Mouse (Mus musculus): ENCODE results near the gene Tmprss2.

DNA sequence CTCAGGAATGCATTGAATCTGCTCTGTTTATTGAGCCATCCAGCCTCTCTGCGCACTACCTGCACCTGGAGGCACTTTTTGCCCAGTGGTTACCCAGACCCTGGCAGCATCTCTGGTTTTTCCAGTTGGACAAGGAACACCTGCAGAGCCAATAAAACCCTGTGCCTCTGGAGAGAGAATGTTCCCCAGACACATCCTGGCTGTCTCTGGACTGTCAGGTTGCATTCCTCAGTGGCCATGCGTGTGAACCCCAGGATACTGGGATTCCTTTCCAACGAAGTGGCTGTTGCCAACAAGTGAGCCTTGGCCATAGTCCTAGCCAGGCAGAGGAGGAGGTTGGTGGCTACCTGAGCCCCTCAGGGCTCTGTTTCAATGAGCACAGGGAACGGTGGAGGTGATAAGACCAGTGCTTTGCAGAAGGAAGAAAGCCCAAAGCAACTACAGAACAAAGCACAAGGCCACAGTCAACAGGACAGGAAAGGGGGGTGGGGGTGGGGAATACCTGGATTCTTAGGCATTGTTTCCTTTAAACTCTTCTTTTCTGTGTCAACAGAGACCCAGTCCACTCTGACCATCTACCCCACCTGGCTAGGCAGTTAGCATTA, 22.0 kb upstream of the Tmprss2 start:
- TF ChIP-seq CTCF (IDR thresholded peaks at IDR 0.05; ENCODE audit: low read depth, low read length) (no peak), EP300 (IDR thresholded peaks at IDR 0.05; ENCODE audit: insufficient read depth, low read depth, low read length) (no peak), POLR2A (IDR thresholded peaks at IDR 0.05; ENCODE audit: insufficient read depth, low read length) (no peak)

Data from ES-Bruce4 (cell line).